9 mouse cellular contexts compared by ENCODE assay signal in genomic region chr12:80061810-80062209, GRCm38 (mm10). TPM values are rescaled to one million over a fixed set of nuclear protein-coding genes. Genes with fewer than 3 reads are reported as not detected.
DNase-seq lines count a peak whose midpoint lies in the region; ATAC-seq lines count a peak whose summit lies in the region.
"Had no signal": no experiment of that assay in that cellular context is flagged by ENCODE, and none has a peak within 500 bp of the region (broad histone marks: within the 10 kb centered on the region; RNA-seq: fewer than 3 reads in every experiment).

No protein-coding gene starts in this region.

- no peak overlapping the region for H3K4me3 ChIP-seq in kidney, embryonic 14.5 days (ENCODE audit: low read length)
- peak overlapping the region; percentile 37 for H3K4me3 ChIP-seq in forebrain, embryonic 10.5 days
- H3K4me3 ChIP-seq in midbrain, embryonic 12.5 days: 0 out of 2 replicates have a peak overlapping the region, but pooled peaks have one; percentile 2

- no peak overlapping the region for H3K4me2 ChIP-seq in kidney, embryonic 14.5 days (replicated peaks; ENCODE audit: low read depth, low read length)
- peak overlapping the region; percentile 34 for H3K4me2 ChIP-seq in midbrain, embryonic 12.5 days (replicated peaks)

- no peak for DNase-seq in kidney, adult 9 months
- no peak for DNase-seq in forebrain, embryonic 10.5 days (ENCODE audit: extremely low spot score, low spot score)
- DNase-seq in heart, postnatal 10 days: peak; percentile 76 to 80
- DNase-seq in retina, embryonic 14.5 days (ENCODE audit: low spot score): no peak
- DNase-seq in urinary bladder, adult 18-20 months (ENCODE audit: low spot score in 2 of 2): no peak

- peak overlapping the region; percentile 96 for H3K27ac ChIP-seq in kidney, embryonic 14.5 days (ENCODE audit: low read depth, low read length)
- H3K27ac ChIP-seq in forebrain, embryonic 10.5 days: peak overlapping the region; percentile 96
- H3K27ac ChIP-seq in midbrain, embryonic 12.5 days (replicated peaks): peak overlapping the region; percentile 93
- H3K27ac ChIP-seq: liver, embryonic 14.5 days had no signal

- no peaks in the 10 kb centered on the region for H3K27me3 ChIP-seq in kidney, embryonic 14.5 days (ENCODE audit: control insufficient read depth, insufficient read depth, low read length)
- H3K27me3 ChIP-seq in forebrain, embryonic 10.5 days (ENCODE audit: poor library complexity, severe bottlenecking): no peaks in the 10 kb centered on the region
- no peaks in the 10 kb centered on the region for H3K27me3 ChIP-seq in midbrain, embryonic 12.5 days

- peak; percentile 18; the same call in 1 of the 2 replicates for ATAC-seq in kidney, embryonic 14.5 days (ENCODE audit: low FRiP score, low TSS enrichment)
- no peak for ATAC-seq in midbrain, embryonic 12.5 days (ENCODE audit: low FRiP score, low read depth)
- ATAC-seq in megakaryocyte progenitor cell, adult 5-6 weeks (replicated peaks; ENCODE audit: poor library complexity): no peak

- H3K36me3 ChIP-seq in kidney, embryonic 14.5 days (ENCODE audit: control insufficient read depth, insufficient read depth, low read length): no peaks in the 10 kb centered on the region
- H3K36me3 ChIP-seq in forebrain, embryonic 10.5 days (replicated peaks): no peaks in the 10 kb centered on the region
- H3K36me3 ChIP-seq in midbrain, embryonic 12.5 days: no peaks in the 10 kb centered on the region

- H3K9me3 ChIP-seq in kidney, embryonic 14.5 days (ENCODE audit: control insufficient read depth, low read length): no peaks in the 10 kb centered on the region
- H3K9me3 ChIP-seq in forebrain, embryonic 10.5 days: no peaks in the 10 kb centered on the region
- H3K9me3 ChIP-seq in midbrain, embryonic 12.5 days: no peaks in the 10 kb centered on the region

- intact Hi-C loops in heart, postnatal 10 days (cut with DNase I): loop anchor here (2.0 to 5.0 kb wide), 5 partner anchors 21 to 450 kb away; no protein-coding TSS in a partner anchor

- H3K4me1 ChIP-seq in kidney, embryonic 14.5 days (ENCODE audit: control insufficient read depth, insufficient read depth, low read length): peaks cover 48% of the 10 kb centered on the region
- H3K4me1 ChIP-seq in forebrain, embryonic 10.5 days: peaks cover 84% of the 10 kb centered on the region
- peaks cover 61% of the 10 kb centered on the region for H3K4me1 ChIP-seq in midbrain, embryonic 12.5 days

- no peak overlapping the region for H3K9ac ChIP-seq in kidney, embryonic 14.5 days (ENCODE audit: low read depth, low read length)
- H3K9ac ChIP-seq in midbrain, embryonic 12.5 days (replicated peaks): 0 out of 2 replicates have a peak overlapping the region, but pooled peaks have one; percentile 16
- H3K9ac ChIP-seq: liver, embryonic 14.5 days had no signal

- 29% methylated on average over 5 of the region's 5 CpGs for WGBS in kidney, embryonic 14.5 days
- WGBS in forebrain, embryonic 10.5 days: 15% methylated on average over 5 of the region's 5 CpGs
- 0% methylated on average over 5 of the region's 5 CpGs for WGBS in midbrain, embryonic 12.5 days

RNA-seq across cellular contexts. Expression of gene Zfp36l1, which starts 51.0 kb away (rescaled TPM):
- polyA plus RNA-seq in kidney, embryonic 14.5 days (2014; fragmentation: Nextera tagmentation; extraction: Ambion mirVana): 166 and 175 TPM in 2 replicates
- 121 and 129 TPM in 2 replicates for polyA plus RNA-seq in forebrain, embryonic 10.5 days (2016; fragmentation: Nextera tagmentation; extraction: Ambion mirVana)
- 100 to 1,000 TPM; 126 to 152 TPM for total RNA-seq in heart, postnatal 10 days (2021)
- polyA plus RNA-seq in midbrain, embryonic 12.5 days (2016; fragmentation: Nextera tagmentation; extraction: Ambion mirVana): 91.2 and 98.0 TPM in 2 replicates
- total RNA-seq in megakaryocyte progenitor cell, adult 5-6 weeks (2015): 8.8 and 14.1 TPM in 2 replicates
- 1.8 and 2.6 TPM in 2 replicates for total RNA-seq in megakaryocyte progenitor cell, adult 5-6 weeks (2017)

Comparison
In these comparisons a context has a peak if more than half of its experiments do, and no peak if none do; other contexts are left out.
1. DNase-seq: peak in heart, postnatal 10 days (2 of 2); none in kidney, adult 9 months (single experiment), forebrain, embryonic 10.5 days (single experiment), retina, embryonic 14.5 days (single experiment) and urinary bladder, adult 18-20 months (0 of 2).
2. Peak in every context shown above with its lines, with median percentiles within 50 percentile points of each other: H3K27ac ChIP-seq.